Mouse (Mus musculus): Measurements from ENCODE around the gene Slc23a2. TPM values are rescaled to one million over a fixed set of nuclear protein-coding genes. Genes with fewer than 3 reads are reported as not detected.

Slc23a2 gene
- polyA plus RNA-seq, 1 experiment from 2014 or later, result 19.7 TPM

- TF ChIP-seq CTCF (IDR thresholded peaks at IDR 0.05), result no peak
- no peaks in the 10 kb centered on the region for H3K27me3 ChIP-seq
- CTCF ChIA-PET, result interaction anchor here (0.8 to 1.2 kb wide), 3 partner anchors 16 to 71 kb away, joined by 3 read pairs; no protein-coding TSS in a partner anchor
- ATAC-seq (no peak), DNase-seq (ENCODE audit: low read depth, low spot score) (no peak)
- POLR2A ChIA-PET, result no interaction called here
- in situ Hi-C loops (cut with MboI; ENCODE audit: low pct_unique_long_range_greater_than_20kb), result no loop called here
Measured at GRCm38 (mm10) chr2:132053824-132054223, 91.1 kb downstream of the Slc23a2 start.

- ATAC-seq (no peak), DNase-seq (ENCODE audit: low read depth, low spot score) (no peak)
- ChIA-PET POLR2A (no interaction called here), CTCF (interaction anchor here (1.3 kb wide), 1 partner anchor 12 kb away, joined by 4 read pairs; no protein-coding TSS in a partner anchor)
- no peaks in the 10 kb centered on the region for H3K27me3 ChIP-seq
- in situ Hi-C loops (cut with MboI; ENCODE audit: low pct_unique_long_range_greater_than_20kb), result no loop called here
- TF ChIP-seq CTCF (IDR thresholded peaks at IDR 0.05), result no peak
Measured at GRCm38 (mm10) chr2:132051798-132052197, 93.1 kb downstream of the Slc23a2 start.

- no peak for TF ChIP-seq CTCF (IDR thresholded peaks at IDR 0.05)
- CTCF ChIA-PET, result no interaction called here
- in situ Hi-C loops (cut with MboI; ENCODE audit: low pct_unique_long_range_greater_than_20kb), result no loop called here
- H3K27me3 ChIP-seq, result no peaks in the 10 kb centered on the region
- POLR2A ChIA-PET, result no interaction called here
- DNase-seq (ENCODE audit: low read depth, low spot score) (no peak), ATAC-seq (no peak)
Measured at GRCm38 (mm10) chr2:132049921-132050320, 95.0 kb downstream of the Slc23a2 start.

DNA sequence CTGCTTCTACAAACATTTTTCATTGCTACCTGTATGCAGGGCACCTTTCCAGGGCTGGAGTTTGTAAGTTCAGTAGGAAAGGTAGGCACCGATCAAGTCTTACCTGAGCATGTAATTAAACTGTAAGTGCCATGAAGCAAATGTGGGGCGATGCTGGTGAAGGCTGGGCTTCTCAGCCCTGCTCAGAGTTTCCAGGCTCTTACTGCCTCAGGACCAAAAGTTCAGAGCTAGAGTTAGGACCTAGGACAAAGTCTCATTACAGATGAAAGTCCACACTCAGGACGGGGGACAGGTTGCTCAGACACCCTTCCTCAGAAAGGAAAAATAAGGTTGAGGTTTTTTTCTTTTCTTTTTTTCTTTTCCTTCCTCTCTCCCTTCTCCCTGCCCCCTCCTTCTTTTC is 95.4 kb downstream of the Slc23a2 start:
- ChIA-PET CTCF (no interaction called here), POLR2A (no interaction called here)
- DNase-seq (ENCODE audit: low read depth, low spot score) (no peak), ATAC-seq (no peak)
- no peaks in the 10 kb centered on the region for H3K27me3 ChIP-seq
- in situ Hi-C loops (cut with MboI; ENCODE audit: low pct_unique_long_range_greater_than_20kb), result no loop called here
- no peak for TF ChIP-seq CTCF (IDR thresholded peaks at IDR 0.05)

GRCm38 (mm10) chr2:132048143-132048772 is 96.7 kb downstream of the Slc23a2 start:
- ChIA-PET CTCF (no interaction called here), POLR2A (no interaction called here)
- in situ Hi-C loops (cut with MboI; ENCODE audit: low pct_unique_long_range_greater_than_20kb), result no loop called here
- DNase-seq (ENCODE audit: low read depth, low spot score) (no peak), ATAC-seq (no peak)
- no peak for TF ChIP-seq CTCF (IDR thresholded peaks at IDR 0.05)
- no peaks in the 10 kb centered on the region for H3K27me3 ChIP-seq

GRCm38 (mm10) chr2:132047364-132047763 is 97.5 kb downstream of the Slc23a2 start:
- in situ Hi-C loops (cut with MboI; ENCODE audit: low pct_unique_long_range_greater_than_20kb), result no loop called here
- TF ChIP-seq CTCF (IDR thresholded peaks at IDR 0.05), result no peak
- ChIA-PET POLR2A (no interaction called here), CTCF (no interaction called here)
- ATAC-seq (no peak), DNase-seq (ENCODE audit: low read depth, low spot score) (no peak)
- no peaks in the 10 kb centered on the region for H3K27me3 ChIP-seq

DNA sequence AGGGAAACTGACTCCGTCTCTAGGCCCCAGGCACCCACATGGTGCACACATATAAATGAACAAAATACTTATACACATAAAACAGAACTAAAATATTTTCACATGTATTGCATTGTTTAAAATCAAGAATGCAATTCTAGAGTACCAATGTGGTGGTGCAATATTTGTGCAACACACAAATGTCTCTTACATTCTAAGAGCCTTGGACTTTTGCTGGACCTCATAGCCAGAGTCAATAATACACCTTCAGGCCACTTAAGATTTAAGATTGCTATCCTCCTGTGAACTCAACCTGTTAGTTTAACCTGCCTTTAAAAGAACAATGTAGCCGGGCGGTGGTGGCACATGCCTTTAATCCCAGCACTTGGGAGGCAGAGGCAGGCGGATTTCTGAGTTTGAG is 98.2 kb downstream of the Slc23a2 start:
- in situ Hi-C loops (cut with MboI; ENCODE audit: low pct_unique_long_range_greater_than_20kb), result no loop called here
- CTCF ChIA-PET, result no interaction called here

GRCm38 (mm10) chr2:132044320-132045274 is 100.3 kb downstream of the Slc23a2 start:
- H3K27me3 ChIP-seq, result no peaks in the 10 kb centered on the region
- DNase-seq (ENCODE audit: low read depth, low spot score) (no peak), ATAC-seq (no peak)
- TF ChIP-seq CTCF (IDR thresholded peaks at IDR 0.05), result no peak
- CTCF ChIA-PET, result no interaction called here
- POLR2A ChIA-PET, result interaction anchor here (1.1 kb wide), 1 partner anchor 11 kb away, joined by 3 read pairs; no protein-coding TSS in a partner anchor
- in situ Hi-C loops (cut with MboI; ENCODE audit: low pct_unique_long_range_greater_than_20kb), result no loop called here

More for the DNA sequence above, 98.2 kb downstream of the Slc23a2 start:
- POLR2A ChIA-PET, result no interaction called here
- DNase-seq (ENCODE audit: low read depth, low spot score) (no peak), ATAC-seq (no peak)
- TF ChIP-seq CTCF (IDR thresholded peaks at IDR 0.05), result no peak
- H3K27me3 ChIP-seq, result no peaks in the 10 kb centered on the region

- in situ Hi-C loops (cut with MboI; ENCODE audit: low pct_unique_long_range_greater_than_20kb), result no loop called here
- ATAC-seq (no peak), DNase-seq (ENCODE audit: low read depth, low spot score) (no peak)
- H3K27me3 ChIP-seq, result no peaks in the 10 kb centered on the region
- CTCF ChIA-PET, result interaction anchor here (1.0 kb wide), 1 partner anchor 17 kb away, joined by 3 read pairs; no protein-coding TSS in a partner anchor
- no peak for TF ChIP-seq CTCF (IDR thresholded peaks at IDR 0.05)
- POLR2A ChIA-PET, result interaction anchor here (1.1 kb wide), 1 partner anchor 10 kb away, joined by 3 read pairs; no protein-coding TSS in a partner anchor
Measured at GRCm38 (mm10) chr2:132043101-132043621, 101.7 kb downstream of the Slc23a2 start.

GRCm38 (mm10) chr2:132039894-132040293 is 105.0 kb downstream of the Slc23a2 start:
- ATAC-seq (no peak), DNase-seq (ENCODE audit: low read depth, low spot score) (no peak)
- H3K27me3 ChIP-seq, result no peaks in the 10 kb centered on the region
- no peak for TF ChIP-seq CTCF (IDR thresholded peaks at IDR 0.05)
- POLR2A ChIA-PET, result no interaction called here
- CTCF ChIA-PET, result interaction anchor here (1.6 kb wide), 1 partner anchor 11 kb away, joined by 4 read pairs; no protein-coding TSS in a partner anchor
- in situ Hi-C loops (cut with MboI; ENCODE audit: low pct_unique_long_range_greater_than_20kb), result no loop called here

- ChIA-PET POLR2A (no interaction called here), CTCF (no interaction called here)
- H3K27me3 ChIP-seq, result no peaks in the 10 kb centered on the region
- ATAC-seq (no peak), DNase-seq (ENCODE audit: low read depth, low spot score) (no peak)
- in situ Hi-C loops (cut with MboI; ENCODE audit: low pct_unique_long_range_greater_than_20kb), result no loop called here
- TF ChIP-seq CTCF (IDR thresholded peaks at IDR 0.05), result no peak
Measured at GRCm38 (mm10) chr2:132036326-132036725, 108.6 kb downstream of the Slc23a2 start.

All from Patski (cell line).